Mouse (Mus musculus) spleen, embryonic (tissue): ENCODE measurements around the gene Ndc80.
"Not testable (repeated sequence)": the region's sequence is repeated elsewhere in the genome, so short reads cannot be mapped to it uniquely, and the experiment has no call there.

ENCODE experiments used
- CTCF ChIA-PET: fragments of 350-600 bp; sonication (Branson Sonifier 250); formaldehyde crosslinking; loops from one replicate; lab custom pipeline; 2022; lab: Charles Lee

Gene Ndc80

GRCm38 (mm10) chr17:71526711-71527564 lies at the start of gene Ndc80:
Gene Ndc80 (minus strand): TSS chr17:71526857.
- CTCF ChIA-PET, result interaction anchor here (0.9 to 1.4 kb wide), 2 partner anchors 51 to 53 kb away, joined by 3 to 4 read pairs; partner anchors contain the start of gene Smchd1

- CTCF ChIA-PET, result interaction anchor here (0.7 kb wide), 1 partner anchor 10 kb away, joined by 3 read pairs; no protein-coding TSS in a partner anchor
Observed at GRCm38 (mm10) chr17:71561631-71562030, 35.0 kb upstream of the Ndc80 start.

DNA sequence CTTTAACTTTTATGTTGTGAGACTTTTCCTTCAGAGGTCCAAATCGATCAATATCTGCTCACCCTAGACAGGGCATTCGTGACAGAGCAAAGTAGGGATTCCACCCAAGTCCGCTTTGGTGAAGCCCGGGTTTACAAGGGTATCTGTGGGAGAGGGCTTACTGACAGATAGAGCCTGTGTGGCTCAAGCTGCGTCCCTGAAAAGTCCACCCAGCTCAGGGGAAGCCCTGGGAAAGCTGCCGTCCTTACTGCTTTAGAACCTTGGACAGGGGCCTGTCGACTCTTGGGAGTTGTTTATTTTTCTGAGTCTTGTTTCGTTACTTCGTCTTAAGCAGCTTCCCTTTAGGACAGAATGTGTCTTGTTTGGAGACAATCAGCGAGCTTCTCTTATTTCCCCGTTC lies 26.2 kb upstream of the Ndc80 start:
- CTCF ChIA-PET, result interaction anchor here (0.6 kb wide), 2 partner anchors 44 to 339 kb away, joined by 3 read pairs; no protein-coding TSS in a partner anchor

GRCm38 (mm10) chr17:71551757-71552451 lies 25.2 kb upstream of the Ndc80 start, which contains the start of gene Spdya:
Gene Spdya (plus strand): TSS chr17:71552061.
- CTCF ChIA-PET, result interaction anchor here (0.6 kb wide), 1 partner anchor 65 kb away, joined by 3 read pairs; no protein-coding TSS in a partner anchor

- CTCF ChIA-PET, result interaction anchor here (0.6 to 0.8 kb wide), 2 partner anchors 11 to 65 kb away, joined by 3 read pairs; no protein-coding TSS in a partner anchor
Observed at GRCm38 (mm10) chr17:71551350-71551749, 24.7 kb upstream of the Ndc80 start.

GRCm38 (mm10) chr17:71548586-71548985 lies 21.9 kb upstream of the Ndc80 start:
- CTCF ChIA-PET, result interaction anchor here (0.6 kb wide), 2 partner anchors 11 to 93 kb away, joined by 3 to 4 read pairs; no protein-coding TSS in a partner anchor

DNA sequence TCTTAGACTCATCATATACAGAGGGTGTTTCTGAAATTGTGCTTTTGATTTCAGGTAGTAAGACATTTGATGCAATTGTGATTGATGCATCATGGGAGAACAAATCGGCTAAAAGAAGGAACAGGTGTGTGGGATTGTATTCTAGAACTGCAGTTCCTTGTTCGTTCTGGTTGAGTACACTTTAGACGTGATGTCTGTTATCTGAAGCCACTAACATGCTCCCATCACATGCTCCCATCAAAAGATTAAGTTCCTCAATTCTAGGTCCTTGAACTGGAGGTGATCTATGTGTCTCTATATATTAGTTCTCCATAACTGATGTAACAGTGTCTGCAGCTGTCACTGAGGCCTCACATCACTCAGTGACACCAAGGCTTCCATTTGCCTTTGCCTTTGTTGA lies 10.5 kb upstream of the Ndc80 start:
- CTCF ChIA-PET, result no interaction called here

DNA sequence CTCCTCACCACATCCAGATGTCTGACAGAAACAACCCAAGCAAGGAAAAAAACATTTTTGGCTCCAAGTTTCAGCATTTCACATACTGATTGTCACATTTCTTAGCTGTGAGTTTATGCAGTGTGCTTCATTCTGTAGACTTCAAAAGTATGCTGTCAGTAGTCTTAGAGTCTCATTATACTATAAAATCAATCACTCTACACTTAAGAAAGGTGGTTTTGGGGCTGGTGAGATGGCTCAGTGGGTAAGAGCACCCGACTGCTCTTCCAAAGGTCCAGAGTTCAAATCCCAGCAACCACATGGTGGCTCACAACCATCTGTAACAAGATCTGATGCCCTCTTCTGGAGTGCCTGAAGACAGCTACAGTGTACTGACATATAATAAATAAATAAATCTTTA lies 8.9 kb upstream of the Ndc80 start:
- CTCF ChIA-PET, result not testable (repeated sequence)

DNA sequence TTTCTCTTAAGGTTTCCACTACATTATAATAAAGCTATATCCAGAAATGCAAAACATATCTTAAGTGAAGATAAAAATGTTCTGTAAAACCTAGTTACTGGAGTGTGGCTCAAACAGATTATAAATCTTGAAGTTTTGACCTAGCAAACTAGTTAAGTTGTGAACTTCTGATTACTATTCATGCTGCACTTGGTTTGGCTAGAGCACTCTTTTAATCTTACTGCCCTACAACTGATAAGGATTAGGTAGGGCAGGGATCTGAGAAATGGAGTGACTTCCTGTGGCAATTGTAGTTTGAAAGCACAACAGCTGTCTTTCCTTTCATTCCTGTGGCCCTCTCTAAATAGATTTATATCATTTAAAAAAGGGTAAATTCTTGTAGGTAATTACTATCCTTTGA lies 1.4 kb upstream of the Ndc80 start:
- CTCF ChIA-PET, result interaction anchor here (0.6 kb wide), 1 partner anchor 62 kb away, joined by 3 read pairs; no protein-coding TSS in a partner anchor

DNA sequence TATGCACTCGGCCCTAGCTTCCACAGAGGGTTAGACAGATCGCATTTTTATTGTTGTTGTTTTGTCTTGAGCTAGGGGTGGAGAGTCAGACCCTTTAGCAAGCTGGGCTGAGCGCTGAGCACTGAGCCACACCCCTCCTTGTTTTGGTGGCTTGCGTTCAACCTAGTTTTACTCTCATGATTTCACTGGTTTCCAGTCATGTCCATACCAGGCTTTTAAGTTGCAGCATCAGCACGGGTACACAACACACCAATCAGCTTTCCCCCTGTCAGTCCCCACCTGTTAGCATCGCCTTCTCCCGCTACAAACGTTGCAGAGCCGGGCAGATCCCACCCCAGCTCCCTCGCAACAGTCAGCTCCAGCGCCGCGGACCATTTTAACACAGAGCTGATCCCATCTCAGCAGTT lies 352 bp downstream of the Ndc80 start:
- CTCF ChIA-PET, result interaction anchor here (0.9 to 1.4 kb wide), 2 partner anchors 51 to 52 kb away, joined by 3 to 4 read pairs; partner anchors contain the start of gene Smchd1

DNA sequence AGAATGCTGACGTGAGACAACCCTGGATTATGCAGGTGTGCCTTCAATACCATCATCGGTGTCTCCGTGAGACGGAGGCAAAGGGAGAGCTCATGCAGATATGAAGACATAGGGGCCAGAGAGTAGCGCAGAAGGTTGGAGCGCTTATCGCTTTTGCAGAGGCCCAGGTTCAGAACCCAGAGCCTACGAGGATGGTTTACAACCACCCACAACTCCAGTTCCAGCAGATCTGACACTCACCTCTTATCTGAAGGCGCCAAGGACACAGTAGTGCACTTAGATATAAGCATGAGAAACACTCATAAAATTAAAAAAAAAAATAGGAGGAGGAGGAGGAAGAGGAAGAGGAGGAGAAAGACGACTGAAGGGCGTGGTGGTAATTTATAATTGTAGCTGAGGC lies 16.4 kb downstream of the Ndc80 start:
- CTCF ChIA-PET, result no interaction called here

- CTCF ChIA-PET, result no interaction called here
Observed at GRCm38 (mm10) chr17:71506832-71507231, 19.8 kb downstream of the Ndc80 start.

DNA sequence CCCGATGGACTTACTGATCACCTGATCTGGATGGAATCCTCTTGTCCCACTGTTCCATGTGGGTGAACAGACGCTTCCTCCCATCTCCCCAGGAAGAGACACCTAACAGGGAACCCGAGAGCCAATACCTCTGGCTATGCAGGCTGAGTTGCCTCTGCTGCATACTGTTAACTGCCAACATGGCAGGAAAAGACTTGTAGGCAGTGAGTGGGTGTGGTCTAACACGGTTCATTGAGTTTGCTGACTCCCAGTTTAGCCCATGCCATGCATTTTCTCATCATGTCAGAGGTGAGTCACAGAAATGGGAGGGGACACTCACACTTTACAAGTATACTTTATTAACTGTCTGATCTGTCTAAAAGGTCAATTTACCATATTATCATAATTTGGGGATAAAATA lies 30.9 kb downstream of the Ndc80 start:
- CTCF ChIA-PET, result interaction anchor here (0.6 kb wide), 1 partner anchor 32 kb away, joined by 3 read pairs; no protein-coding TSS in a partner anchor

DNA sequence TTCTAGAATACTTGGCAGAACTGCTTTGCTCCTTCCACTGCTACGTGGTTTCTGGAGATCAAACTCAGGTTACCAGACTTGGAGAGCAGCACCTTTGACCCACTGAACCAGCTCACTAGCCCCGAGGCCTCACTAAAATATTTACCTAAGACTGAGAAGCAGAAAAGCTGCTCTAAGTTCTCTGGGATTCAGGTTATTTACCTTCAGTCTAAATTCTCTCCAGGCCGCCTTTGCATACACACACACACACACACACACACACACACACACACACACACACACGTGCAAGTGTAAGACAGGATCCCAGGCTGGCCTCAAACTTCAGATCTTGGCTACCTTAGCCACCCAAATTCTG lies 35.3 kb downstream of the Ndc80 start:
- CTCF ChIA-PET, result no interaction called here

- CTCF ChIA-PET, result interaction anchor here (0.6 kb wide), 1 partner anchor 90 kb away, joined by 12 read pairs; no protein-coding TSS in a partner anchor
Observed at GRCm38 (mm10) chr17:71490666-71491331, 35.9 kb downstream of the Ndc80 start.

- CTCF ChIA-PET, result no interaction called here
Observed at GRCm38 (mm10) chr17:71489703-71490461, 36.8 kb downstream of the Ndc80 start.

DNA sequence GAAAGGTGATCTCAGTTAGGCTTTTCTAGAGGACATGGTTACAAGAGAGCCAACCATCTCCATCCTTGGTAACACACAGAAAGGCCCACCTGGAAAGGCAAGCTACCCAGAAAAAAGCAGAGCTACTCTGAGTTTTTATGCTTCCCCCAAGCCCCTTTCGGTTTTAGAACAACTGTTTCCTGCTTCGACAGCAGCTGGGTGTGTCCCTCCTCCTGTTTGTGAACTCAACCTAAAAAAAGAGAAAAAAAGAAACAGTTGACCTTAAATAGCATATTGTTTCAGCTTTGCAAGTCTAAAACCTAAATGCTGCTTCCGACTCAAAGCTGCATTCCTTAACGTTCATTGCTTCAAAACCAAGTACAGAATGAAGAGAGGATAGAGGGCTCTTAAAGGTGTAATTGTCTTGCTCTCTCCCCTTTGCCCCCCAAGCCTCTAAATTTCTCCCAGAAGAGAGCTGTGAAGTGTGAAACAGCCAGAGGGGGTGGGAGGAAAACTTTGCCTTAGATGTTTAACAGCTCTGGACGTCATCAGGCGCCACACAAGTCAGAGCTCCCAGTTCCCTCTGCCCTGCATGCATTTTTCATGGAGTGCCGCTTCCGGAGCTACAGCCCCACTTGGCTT lies 40.3 kb downstream of the Ndc80 start:
- CTCF ChIA-PET, result interaction anchor here (0.5 to 1.5 kb wide), 5 partner anchors 9 to 42 kb away, joined by 3 to 9 read pairs (median 3); no protein-coding TSS in a partner anchor

GRCm38 (mm10) chr17:71485791-71486230 lies 40.8 kb downstream of the Ndc80 start:
- CTCF ChIA-PET, result interaction anchor here (0.9 to 1.5 kb wide), 3 partner anchors 9 to 43 kb away, joined by 3 to 9 read pairs (median 3); no protein-coding TSS in a partner anchor

GRCm38 (mm10) chr17:71484711-71485110 lies 41.9 kb downstream of the Ndc80 start:
- CTCF ChIA-PET, result interaction anchor here (0.5 kb wide), 1 partner anchor 48 kb away, joined by 5 read pairs; no protein-coding TSS in a partner anchor
